Mouse (Mus musculus): ENCODE measurements around the gene 1700049E17Rik2. TPM values are rescaled to one million over a fixed set of nuclear protein-coding genes. Genes with fewer than 3 reads are reported as not detected.
"Not testable (repeated sequence)": the region's sequence is repeated elsewhere in the genome, so short reads cannot be mapped to it uniquely, and the experiment has no call there.

The 1700049E17Rik2 gene
- not detected in 2 replicates for polyA plus RNA-seq (2012; rRNA removed)

- not testable (repeated sequence) for DNase-seq (ENCODE audit: low read depth)
These were observed at the start of gene 1700049E17Rik2 for GRCm38 (mm10) chr14:41572911-41573310. Gene 1700049E17Rik2 (plus strand): TSS chr14:41573211.

DNA sequence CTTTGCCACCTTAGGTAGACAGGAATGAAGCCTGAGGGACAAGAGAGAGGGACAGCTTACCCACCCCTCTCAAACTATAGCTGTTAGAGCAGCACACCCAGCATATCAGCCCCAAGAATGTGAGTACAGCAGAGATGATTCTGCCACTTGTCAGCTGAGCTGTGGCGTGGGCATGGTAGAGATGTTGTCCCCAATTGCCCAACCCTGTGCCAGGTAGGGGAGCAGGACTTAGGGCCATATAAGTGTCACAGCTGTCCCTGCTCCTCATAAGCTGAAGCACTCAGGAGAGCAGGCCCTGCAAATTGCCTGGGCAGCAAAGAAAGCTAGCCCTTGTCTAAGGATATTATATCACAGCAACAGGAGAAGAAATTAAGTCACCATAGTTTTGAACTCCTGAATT lies 48.3 kb upstream of the 1700049E17Rik2 start:
- DNase-seq (ENCODE audit: low read depth) = not testable (repeated sequence)

GRCm38 (mm10) chr14:41555483-41555882 lies 17.5 kb upstream of the 1700049E17Rik2 start, which contains the start of gene Gm7970:
Gene Gm7970 (minus strand): TSS chr14:41555583.
- not testable (repeated sequence) for DNase-seq (ENCODE audit: low read depth)

DNA sequence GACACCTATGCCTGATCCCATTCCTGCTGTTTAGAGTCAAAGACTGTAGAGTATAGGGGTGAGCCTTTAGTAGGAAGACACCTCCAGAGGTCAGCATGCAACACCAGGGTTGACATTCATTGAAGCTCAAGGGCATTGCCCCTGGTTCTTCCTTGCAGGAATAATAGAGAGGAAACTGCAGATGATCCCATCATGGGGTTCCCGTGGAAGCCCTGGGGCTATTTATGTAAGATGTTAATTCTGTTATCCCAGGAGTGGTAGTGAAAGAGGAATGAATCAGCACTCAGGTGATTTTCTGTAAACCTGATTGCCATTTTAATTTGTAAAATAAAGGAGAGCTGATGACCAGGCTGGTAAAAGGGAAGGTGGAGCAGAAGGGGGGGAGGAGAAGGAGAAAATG lies 13.3 kb downstream of the 1700049E17Rik2 start:
- DNase-seq (ENCODE audit: low read depth) = not testable (repeated sequence)

DNA sequence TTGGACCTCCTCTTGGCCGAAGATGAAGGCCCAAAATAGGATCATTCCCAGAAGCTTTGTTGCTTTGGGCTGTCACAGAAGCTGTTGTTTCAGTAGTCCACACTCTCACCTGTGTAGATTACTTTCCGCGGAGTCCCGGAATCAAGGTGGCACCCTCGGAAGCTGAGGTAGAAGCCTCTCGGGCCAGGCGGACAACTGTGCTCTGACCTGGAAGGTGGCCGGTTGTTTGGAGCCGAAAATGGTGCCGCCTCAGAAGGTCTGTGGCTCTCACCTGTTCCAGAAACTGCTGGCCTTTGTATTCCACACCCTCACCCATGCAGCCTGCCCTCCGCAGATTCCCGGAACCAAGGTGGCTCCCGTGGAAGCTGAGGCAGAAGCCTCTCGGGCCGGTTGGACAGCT lies 27.9 kb downstream of the 1700049E17Rik2 start:
- not testable (repeated sequence) for DNase-seq (ENCODE audit: low read depth)

DNA sequence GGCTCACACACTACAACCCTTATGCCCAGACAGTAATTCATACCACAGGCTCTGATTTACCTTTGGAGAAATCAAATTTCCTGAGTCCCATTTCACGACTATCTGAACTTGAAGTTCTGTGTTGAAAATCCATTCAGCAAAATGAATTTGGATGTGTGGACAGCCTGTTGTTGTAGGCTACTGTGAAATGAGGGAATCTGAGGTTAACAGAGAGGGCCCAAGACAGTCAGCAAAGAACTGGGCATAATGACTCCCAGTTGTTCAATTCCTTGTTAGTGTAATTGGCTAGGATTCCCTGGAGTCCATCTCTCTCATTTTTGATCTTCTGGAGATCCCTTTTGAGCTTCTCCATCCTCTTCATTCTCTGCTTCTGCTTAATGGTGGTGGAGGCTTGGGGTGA lies 37.7 kb downstream of the 1700049E17Rik2 start:
- not testable (repeated sequence) for DNase-seq (ENCODE audit: low read depth)

- DNase-seq (ENCODE audit: low read depth) = not testable (repeated sequence)
These were observed 49.5 kb downstream of the 1700049E17Rik2 start for GRCm38 (mm10) chr14:41622535-41622934.

- DNase-seq (ENCODE audit: low read depth) = not testable (repeated sequence)
These were observed 51.5 kb downstream of the 1700049E17Rik2 start, which contains the start of gene Gm3072 for GRCm38 (mm10) chr14:41624512-41624911. Gene Gm3072 (minus strand): TSS chr14:41624612.

DNA sequence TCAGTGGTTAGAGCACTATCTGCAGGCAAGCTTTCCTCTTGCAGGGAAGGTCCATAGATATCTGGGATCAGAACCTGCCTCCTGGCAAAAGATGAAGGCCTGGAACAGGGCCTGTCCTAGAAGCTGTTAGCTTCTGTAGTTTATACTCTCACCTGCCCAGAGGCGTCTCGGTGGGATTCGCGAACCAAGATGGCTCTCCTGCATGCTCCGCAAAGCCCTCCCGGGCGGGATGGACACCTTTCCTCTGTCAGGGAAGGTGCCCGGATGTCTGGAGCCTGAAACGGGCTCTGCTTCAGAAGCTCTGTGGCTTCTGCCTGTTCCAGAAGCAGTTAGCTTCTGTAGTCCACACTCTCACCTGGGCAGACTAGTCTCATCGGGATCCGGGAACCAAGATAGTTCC lies 57.1 kb downstream of the 1700049E17Rik2 start:
- not testable (repeated sequence) for DNase-seq (ENCODE audit: low read depth)

Other genes starting within 250 kb of the 1700049E17Rik2 start
- gene Gm5798, start 224.6 kb upstream of the 1700049E17Rik2 start, polyA plus RNA-seq (2012; rRNA removed) = not detected in 2 replicates
- gene Gm7945, start 186.8 kb upstream of the 1700049E17Rik2 start, polyA plus RNA-seq (2012; rRNA removed) = not detected in 2 replicates
- gene Gm6482, start 164.9 kb upstream of the 1700049E17Rik2 start, polyA plus RNA-seq (2012; rRNA removed) = not detected in 2 replicates
- gene Gm7954, start 119.7 kb upstream of the 1700049E17Rik2 start, polyA plus RNA-seq (2012; rRNA removed) = not detected in 2 replicates
- not detected in 2 replicates for gene Gm3486, start 83.7 kb upstream of the 1700049E17Rik2 start, polyA plus RNA-seq (2012; rRNA removed)
- gene Gm7970, start 17.6 kb upstream of the 1700049E17Rik2 start, polyA plus RNA-seq (2012; rRNA removed) = not detected in 2 replicates
- not detected in 2 replicates for gene Gm3072, start 51.4 kb downstream of the 1700049E17Rik2 start, polyA plus RNA-seq (2012; rRNA removed)
- gene Gm3676, start 73.3 kb downstream of the 1700049E17Rik2 start, polyA plus RNA-seq (2012; rRNA removed) = not detected in 2 replicates
- gene Gm8068, start 128.7 kb downstream of the 1700049E17Rik2 start, polyA plus RNA-seq (2012; rRNA removed) = not detected in 2 replicates
- gene Gm7929, start 177.4 kb downstream of the 1700049E17Rik2 start, polyA plus RNA-seq (2012; rRNA removed) = not detected in 2 replicates
- gene Gm47189, start 199.2 kb downstream of the 1700049E17Rik2 start, polyA plus RNA-seq (2012; rRNA removed) = not detected in 2 replicates